Mouse (Mus musculus): ENCODE data around the gene Fbxo46.
A peak's percentile ranks its signal among the peaks of the same experiment; 100 is the strongest.
"Not testable (repeated sequence)": the region's sequence is repeated elsewhere in the genome, so short reads cannot be mapped to it uniquely, and the experiment has no call there.

Gene Fbxo46

DNA sequence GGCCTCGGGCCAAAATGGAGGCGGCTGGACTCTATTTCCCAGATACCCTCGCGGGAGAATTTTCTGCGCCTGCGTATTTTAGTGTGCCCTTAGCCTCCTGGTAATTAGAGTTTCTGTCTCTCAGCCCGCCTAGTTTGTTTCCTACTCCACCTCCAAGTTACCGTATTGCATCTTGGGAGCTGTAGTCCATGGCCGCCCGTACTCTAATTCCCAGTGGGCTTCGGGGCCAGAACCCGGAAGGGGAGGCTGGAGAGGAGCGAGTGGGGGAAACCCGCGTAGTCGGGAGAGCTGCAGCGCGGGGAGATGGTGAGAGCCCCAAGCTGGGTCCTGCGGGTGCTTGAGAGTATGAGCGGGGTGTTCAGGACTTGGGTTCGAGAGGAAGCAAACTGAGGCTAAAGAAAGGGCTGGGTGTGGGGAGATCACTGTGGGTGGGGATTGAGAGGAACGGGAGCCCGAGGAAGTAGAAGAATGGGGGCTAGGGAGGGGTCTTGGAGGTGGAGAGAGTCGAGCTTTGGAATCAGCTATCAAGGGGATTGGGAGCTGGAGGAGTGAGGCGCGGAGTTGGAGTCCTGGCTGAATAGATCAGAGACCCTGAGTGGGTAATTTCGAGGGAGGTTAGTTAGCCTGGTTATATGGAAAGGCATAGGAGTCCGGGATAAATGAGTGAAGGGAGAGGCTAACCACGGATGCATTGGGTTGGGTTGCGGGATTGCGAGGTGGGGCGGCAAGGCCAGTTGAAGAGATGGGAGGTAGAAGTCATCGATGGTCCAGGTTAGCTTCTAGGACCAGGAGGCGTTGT, at the start of gene Fbxo46:
Gene Fbxo46, plus strand, starts transcription at position 229 of the 799 bp plus-strand sequence.
- peak; percentile 97 for DNase-seq (ENCODE audit: low read depth, low spot score)

- not testable (repeated sequence) for DNase-seq (ENCODE audit: low read depth, low spot score)
Measured at GRCm38 (mm10) chr7:19071024-19071423, 48.6 kb upstream of the Fbxo46 start.

GRCm38 (mm10) chr7:19073504-19073903, 46.2 kb upstream of the Fbxo46 start:
- DNase-seq (ENCODE audit: low read depth, low spot score): no peak

GRCm38 (mm10) chr7:19074494-19074893, 45.2 kb upstream of the Fbxo46 start:
- DNase-seq (ENCODE audit: low read depth, low spot score): no peak

GRCm38 (mm10) chr7:19075231-19075630, 44.4 kb upstream of the Fbxo46 start:
- no peak for DNase-seq (ENCODE audit: low read depth, low spot score)

DNA sequence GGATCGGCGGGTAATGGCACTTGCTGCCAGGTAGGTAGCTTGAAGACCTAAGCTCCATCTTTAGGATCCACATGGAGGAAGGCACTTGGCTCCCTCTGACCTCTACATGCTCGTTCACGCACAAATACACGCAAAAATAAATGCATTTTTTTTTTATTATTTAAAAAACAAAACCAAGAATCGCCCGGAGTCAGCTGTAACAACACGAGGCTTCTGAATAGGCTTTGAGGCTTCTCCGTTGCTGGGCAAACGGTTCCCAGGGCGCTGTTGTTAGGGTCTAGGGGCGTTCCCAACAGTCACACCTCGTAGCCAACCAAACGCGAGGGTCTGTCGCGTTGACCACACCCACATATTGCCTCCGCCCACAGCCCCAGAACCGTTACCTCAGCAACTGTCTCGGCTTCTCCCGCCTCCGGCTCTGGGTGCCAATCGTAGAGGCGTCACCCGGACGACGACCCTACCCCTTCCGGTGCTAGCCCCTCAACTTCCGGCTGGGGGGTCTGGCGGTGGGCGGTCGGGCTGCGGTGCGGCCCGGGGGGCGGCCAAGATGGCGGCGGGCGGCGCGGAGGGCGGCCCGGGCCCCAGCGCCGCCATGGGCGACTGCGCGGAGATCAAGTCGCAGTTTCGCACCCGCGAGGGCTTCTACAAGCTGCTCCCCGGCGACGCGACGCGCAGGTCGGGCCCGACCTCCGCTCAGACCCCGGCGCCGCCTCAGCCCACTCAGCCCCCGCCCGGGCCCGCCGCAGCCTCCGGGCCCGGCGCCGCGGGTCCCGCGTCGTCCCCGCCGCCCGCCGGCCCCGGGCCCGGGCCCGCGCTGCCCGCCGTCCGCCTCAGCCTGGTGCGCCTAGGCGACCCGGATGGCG, 43.7 kb upstream of the Fbxo46 start, which contains the start of gene Dmwd:
Gene Dmwd, plus strand, starts transcription at position 505 of the 863 bp plus-strand sequence.
- DNase-seq (ENCODE audit: low read depth, low spot score): peak; percentile 99

- no peak for DNase-seq (ENCODE audit: low read depth, low spot score)
Measured at GRCm38 (mm10) chr7:19076586-19076991, 43.1 kb upstream of the Fbxo46 start.

DNA sequence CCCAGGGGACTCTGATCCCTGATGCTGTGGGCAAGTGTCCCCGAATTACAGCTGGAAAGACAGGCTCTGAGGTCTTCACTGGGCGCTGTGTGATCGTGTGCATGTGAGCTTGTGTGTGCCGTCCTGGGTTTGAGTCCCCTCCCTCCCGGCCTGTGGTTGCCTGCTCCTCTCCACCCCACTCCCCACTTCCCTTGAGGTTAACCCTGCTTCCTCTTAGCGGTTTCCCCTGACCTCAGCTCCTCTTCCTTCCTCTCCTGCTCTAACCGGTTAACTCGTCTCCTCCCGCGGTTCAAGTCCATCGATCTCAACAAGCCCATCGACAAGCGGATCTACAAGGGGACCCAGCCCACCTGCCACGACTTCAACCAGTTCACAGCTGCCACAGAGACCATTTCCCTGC, 41.9 kb upstream of the Fbxo46 start:
- DNase-seq (ENCODE audit: low read depth, low spot score): no peak

DNA sequence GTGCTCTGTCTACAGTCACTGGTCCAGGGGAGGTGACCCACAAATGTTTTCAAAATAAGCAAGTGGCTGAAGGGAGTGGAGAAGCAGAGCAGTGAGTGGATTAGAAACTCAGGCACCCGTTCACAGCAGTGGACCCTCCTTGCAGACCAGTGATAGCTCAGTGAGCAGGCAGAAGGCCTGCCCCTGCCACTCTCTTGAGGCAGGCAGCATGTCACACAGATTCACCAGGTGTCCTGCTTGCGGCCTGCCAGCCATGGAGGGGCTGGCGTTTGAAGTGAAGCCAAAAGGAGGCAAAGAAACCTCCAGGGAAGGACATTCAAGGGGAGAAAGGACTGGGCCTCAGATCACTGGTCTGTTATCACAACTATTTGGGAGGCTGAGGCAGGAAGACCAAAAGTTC, 40.9 kb upstream of the Fbxo46 start:
- no peak for DNase-seq (ENCODE audit: low read depth, low spot score)

DNA sequence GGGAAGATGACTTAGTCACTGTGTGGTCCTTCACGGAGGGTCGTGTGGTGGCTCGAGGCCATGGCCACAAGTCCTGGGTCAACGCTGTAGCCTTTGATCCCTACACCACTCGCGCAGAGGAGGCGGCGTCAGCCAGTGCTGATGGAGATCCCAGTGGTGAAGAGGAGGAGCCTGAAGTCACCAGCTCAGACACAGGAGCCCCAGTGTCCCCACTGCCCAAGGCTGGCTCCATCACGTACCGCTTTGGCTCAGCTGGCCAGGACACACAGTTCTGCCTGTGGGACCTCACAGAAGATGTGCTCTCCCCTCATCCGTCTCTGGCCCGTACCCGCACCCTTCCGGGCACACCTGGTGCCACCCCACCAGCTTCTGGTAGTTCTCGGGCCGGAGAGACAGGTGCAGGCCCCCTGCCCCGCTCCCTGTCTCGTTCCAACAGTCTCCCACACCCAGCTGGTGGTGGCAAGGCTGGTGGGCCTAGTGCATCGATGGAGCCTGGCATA, 39.2 kb upstream of the Fbxo46 start:
- DNase-seq (ENCODE audit: low read depth, low spot score): no peak

- no peak for DNase-seq (ENCODE audit: low read depth, low spot score)
Measured at GRCm38 (mm10) chr7:19082171-19082570, 37.5 kb upstream of the Fbxo46 start.

- no peak for DNase-seq (ENCODE audit: low read depth, low spot score)
Measured at GRCm38 (mm10) chr7:19083096-19083495, 36.6 kb upstream of the Fbxo46 start.

GRCm38 (mm10) chr7:19083701-19084100, 36.0 kb upstream of the Fbxo46 start, which contains the start of gene Dmpk:
Dmpk (plus strand) TSS chr7:19083849.
- DNase-seq (ENCODE audit: low read depth, low spot score): no peak

GRCm38 (mm10) chr7:19084277-19084771, 35.3 kb upstream of the Fbxo46 start:
- DNase-seq (ENCODE audit: low read depth, low spot score): no peak

DNA sequence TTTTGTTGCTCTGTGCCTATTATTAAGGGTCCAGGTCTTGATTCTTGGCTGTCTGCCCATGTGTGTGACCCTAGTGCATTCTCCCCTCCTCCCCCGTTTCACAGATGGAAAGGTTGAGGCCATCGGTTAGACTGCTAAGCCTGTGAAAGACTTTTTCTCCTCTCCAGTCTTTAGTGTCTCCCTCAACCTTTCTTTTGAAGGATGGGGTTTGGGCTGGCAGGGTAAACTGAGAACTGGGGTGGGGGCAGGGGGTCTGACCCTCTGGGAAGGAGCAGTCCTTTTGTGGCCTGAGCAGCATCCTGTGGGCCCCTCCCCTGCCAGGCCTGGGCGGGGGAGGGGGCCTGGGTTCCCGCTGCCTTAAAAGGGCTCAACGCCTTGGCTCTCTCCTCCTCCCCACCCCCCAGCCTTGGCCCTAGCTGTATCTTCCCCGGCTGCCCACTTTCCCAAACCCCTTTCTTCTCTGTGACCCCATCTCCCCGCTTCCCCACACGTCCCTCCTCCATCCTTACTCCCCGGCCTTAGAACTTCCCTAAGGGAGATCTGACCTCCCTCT, 34.7 kb upstream of the Fbxo46 start:
- no peak for DNase-seq (ENCODE audit: low read depth, low spot score)

GRCm38 (mm10) chr7:19085495-19085894, 34.2 kb upstream of the Fbxo46 start:
- no peak for DNase-seq (ENCODE audit: low read depth, low spot score)

- DNase-seq (ENCODE audit: low read depth, low spot score): peak; percentile 57
Measured at GRCm38 (mm10) chr7:19086042-19086441, 33.6 kb upstream of the Fbxo46 start.

DNA sequence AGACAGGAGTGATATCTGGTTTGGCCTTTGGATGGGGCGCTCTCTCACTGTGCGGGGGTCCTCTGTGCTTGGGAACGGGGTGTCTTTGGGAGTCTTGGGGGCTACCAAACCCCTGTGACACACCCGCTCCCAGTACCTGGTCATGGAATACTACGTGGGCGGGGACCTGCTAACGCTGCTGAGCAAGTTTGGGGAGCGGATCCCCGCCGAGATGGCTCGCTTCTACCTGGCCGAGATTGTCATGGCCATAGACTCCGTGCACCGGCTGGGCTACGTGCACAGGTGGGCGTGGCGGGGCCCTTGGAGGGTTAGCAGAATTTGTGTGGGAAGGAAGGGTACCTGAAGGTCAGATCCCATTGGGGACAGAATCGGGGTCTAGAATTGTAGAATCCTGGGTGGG, 32.9 kb upstream of the Fbxo46 start:
- no peak for DNase-seq (ENCODE audit: low read depth, low spot score)

- DNase-seq (ENCODE audit: low read depth, low spot score): peak; percentile 79
Measured at GRCm38 (mm10) chr7:19088813-19089212, 30.8 kb upstream of the Fbxo46 start.

GRCm38 (mm10) chr7:19091913-19092312, 27.7 kb upstream of the Fbxo46 start:
- DNase-seq (ENCODE audit: low read depth, low spot score): no peak

DNA sequence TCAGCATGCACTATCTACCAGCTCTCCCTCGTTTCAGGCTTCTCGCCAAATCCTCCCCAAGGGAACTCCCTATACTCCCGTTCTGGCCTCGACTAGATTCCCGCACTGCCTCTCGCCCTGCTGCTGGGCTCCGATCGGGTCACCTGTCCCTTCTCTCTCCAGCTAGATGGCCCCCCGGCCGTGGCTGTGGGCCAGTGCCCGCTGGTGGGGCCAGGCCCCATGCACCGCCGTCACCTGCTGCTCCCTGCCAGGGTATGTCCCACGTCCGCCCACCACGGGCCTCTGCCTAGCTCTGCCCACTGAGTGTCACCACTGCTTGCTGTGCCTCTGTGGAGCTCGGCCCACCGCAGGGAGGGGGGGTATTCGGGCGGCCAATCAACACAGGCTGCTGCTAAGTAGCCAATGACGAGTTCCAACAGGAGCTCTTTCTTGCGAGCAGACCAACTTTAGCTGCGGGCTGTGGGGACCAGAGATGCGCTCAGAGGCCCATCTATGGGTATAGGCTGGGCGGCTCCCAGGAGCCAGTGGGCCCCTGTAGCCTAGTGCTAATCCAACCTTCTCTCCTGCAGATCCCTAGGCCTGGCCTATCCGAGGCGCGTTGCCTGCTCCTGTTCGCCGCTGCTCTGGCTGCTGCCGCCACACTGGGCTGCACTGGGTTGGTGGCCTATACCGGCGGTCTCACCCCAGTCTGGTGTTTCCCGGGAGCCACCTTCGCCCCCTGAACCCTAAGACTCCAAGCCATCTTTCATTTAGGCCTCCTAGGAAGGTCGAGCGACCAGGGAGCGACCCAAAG, 27.1 kb upstream of the Fbxo46 start:
- DNase-seq (ENCODE audit: low read depth, low spot score): peak; percentile 76

Data from mesoderm, embryonic 11.5 days (tissue).